Mouse (Mus musculus) G1E (cell line): Measurements from ENCODE around the gene Wwox. TPM values are rescaled to one million over a fixed set of nuclear protein-coding genes. Genes with fewer than 3 reads are reported as not detected.

Source experiments
- ATAC-seq: 2 replicates; pipeline ENCODE4 v1.8.0; 2016; ENCODE audit warnings: mild to moderate bottlenecking; ENCODE audit not compliant: insufficient number of reproducible peaks, poor library complexity, low FRiP score, severe bottlenecking; ENCODE audit errors: extremely low read depth
- DNase-seq: peaks from one replicate; pipeline ENCODE4 v3.0.0; 2012; ENCODE audit warnings: low spot score
- H3K27me3 ChIP-seq: 2 replicates; pipeline ENCODE4 v1.6.1; 2012; ENCODE audit warnings: mild to moderate bottlenecking, low read length, inconsistent platforms; ENCODE audit not compliant: insufficient read depth
- H3K36me3 ChIP-seq: replicated peaks from 2 replicates; pipeline ENCODE3; 2012; ENCODE audit warnings: mild to moderate bottlenecking, inconsistent platforms
- H3K4me1 ChIP-seq: 2 replicates; pipeline ENCODE4 v1.6.1; 2012; ENCODE audit warnings: low read depth, low read length, inconsistent platforms, mixed read lengths; ENCODE audit not compliant: insufficient read depth
- H3K4me3 ChIP-seq: 2 replicates; pipeline ENCODE4 v1.5.1; 2012; ENCODE audit warnings: low read depth, mild to moderate bottlenecking, inconsistent platforms, low read length, moderate library complexity, mixed read lengths
- H3K9me3 ChIP-seq: replicated peaks from 2 replicates; pipeline ENCODE4 v1.6.1; 2012; ENCODE audit warnings: inconsistent platforms
- CTCF ChIP-seq: IDR thresholded peaks from 2 replicates; pipeline ENCODE4 v1.5.1; 2012; ENCODE audit warnings: low read depth, low read length, inconsistent platforms, mixed read lengths
- GATA1 ChIP-seq: IDR thresholded peaks from 2 replicates; pipeline ENCODE4 v1.6.1; 2012; ENCODE audit warnings: borderline replicate concordance, low read length, inconsistent platforms, mixed read lengths
- GATA2 ChIP-seq: IDR thresholded peaks from 2 replicates; pipeline ENCODE4 v1.6.1; 2012; ENCODE audit warnings: low read depth, low read length, inconsistent platforms, borderline replicate concordance
- POLR2AphosphoS5 ChIP-seq: IDR thresholded peaks from 2 replicates; pipeline ENCODE4 v1.6.1; 2012; ENCODE audit warnings: low read depth, low read length, inconsistent platforms; ENCODE audit not compliant: insufficient replicate concordance
- TAL1 ChIP-seq: conservative IDR thresholded peaks from 2 replicates; pipeline ENCODE4 v1.6.1; 2012; ENCODE audit warnings: low read depth, low read length, inconsistent platforms, mixed read lengths
- polyA plus RNA-seq: library from polyadenylated mRNA; stranded (reverse); fragments of >175 nt; gene quantifications from 2 replicates; pipeline ENCODE4 v1.2.3, GENCODE M21; 2012
- total RNA-seq, 2 experiments: library from RNA; stranded (forward) in 1 of 2; stranded (reverse) in 1 of 2; fragments of 200-1000 nt in 1 of 2; fragments of >200 nt in 1 of 2; fragmentation: Nextera tagmentation in 1 of 2; gene quantifications; 2 replicates each; pipeline ENCODE4 v1.2.3; 2014 to 2017

Gene Wwox
- total and polyA plus RNA-seq, 3 experiments = 5.8 to 33.9 (median 7.2) TPM

GRCm38 (mm10) chr8:115070225-115070624, 630.8 kb downstream of the Wwox start:
- ATAC-seq (no peak), DNase-seq (no peak)

GRCm38 (mm10) chr8:115071231-115071630, 631.8 kb downstream of the Wwox start:
- no peak overlapping the region; the same call in 1 of the 2 replicates for H3K4me3 ChIP-seq
- TF ChIP-seq CTCF (no peak), GATA1 (no peak), TAL1 (no peak), POLR2AphosphoS5 (no peak), GATA2 (no peak)
- no peaks in the 10 kb centered on the region for H3K27me3 ChIP-seq
- DNase-seq = no peak
- no peak for ATAC-seq
- H3K9me3 ChIP-seq = peaks cover 54% of the 10 kb centered on the region
- H3K36me3 ChIP-seq = no peaks in the 10 kb centered on the region
- no peaks in the 10 kb centered on the region for H3K4me1 ChIP-seq

More at GRCm38 (mm10) chr8:115070225-115070624, 630.8 kb downstream of the Wwox start:
- peaks cover 56% of the 10 kb centered on the region for H3K9me3 ChIP-seq
- H3K36me3 ChIP-seq = no peaks in the 10 kb centered on the region
- TF ChIP-seq GATA1 = no peak
- no peak overlapping the region for H3K4me3 ChIP-seq
- H3K27me3 ChIP-seq = no peaks in the 10 kb centered on the region
- no peaks in the 10 kb centered on the region for H3K4me1 ChIP-seq

- Histone ChIP-seq H3K36me3 (no peaks in the 10 kb centered on the region), H3K27me3 (no peaks in the 10 kb centered on the region), H3K4me3 (no peak overlapping the region), H3K9me3 (peaks cover 58% of the 10 kb centered on the region), H3K4me1 (no peaks in the 10 kb centered on the region)
- TF ChIP-seq GATA1 (no peak), CTCF (no peak), POLR2AphosphoS5 (no peak), GATA2 (no peak), TAL1 (no peak)
- no peak for ATAC-seq
- DNase-seq = no peak
Observed at GRCm38 (mm10) chr8:115078296-115078695, 638.8 kb downstream of the Wwox start.

GRCm38 (mm10) chr8:115081302-115082207, 642.1 kb downstream of the Wwox start:
- TF ChIP-seq CTCF (no peak), GATA1 (no peak), GATA2 (no peak), POLR2AphosphoS5 (no peak), TAL1 (no peak)
- no peak for DNase-seq
- H3K4me3 ChIP-seq = no peak overlapping the region
- no peaks in the 10 kb centered on the region for H3K27me3 ChIP-seq
- no peaks in the 10 kb centered on the region for H3K36me3 ChIP-seq
- no peaks in the 10 kb centered on the region for H3K4me1 ChIP-seq
- peaks cover 72% of the 10 kb centered on the region for H3K9me3 ChIP-seq
- no peak for ATAC-seq

- Histone ChIP-seq H3K27me3 (no peaks in the 10 kb centered on the region), H3K36me3 (no peaks in the 10 kb centered on the region), H3K9me3 (peaks cover 62% of the 10 kb centered on the region), H3K4me3 (no peak overlapping the region), H3K4me1 (no peaks in the 10 kb centered on the region)
- DNase-seq (no peak), ATAC-seq (no peak)
- TF ChIP-seq CTCF (no peak), GATA2 (no peak), TAL1 (no peak), POLR2AphosphoS5 (no peak), GATA1 (no peak)
Observed at GRCm38 (mm10) chr8:115088162-115088561, 648.7 kb downstream of the Wwox start.

GRCm38 (mm10) chr8:115089744-115090143, 650.3 kb downstream of the Wwox start:
- no peak for TF ChIP-seq CTCF
- TF ChIP-seq GATA1 = no peak
- no peak for TF ChIP-seq POLR2AphosphoS5
- no peak for TF ChIP-seq GATA2
- no peak for TF ChIP-seq TAL1
- H3K9me3 ChIP-seq = peaks cover 68% of the 10 kb centered on the region
- H3K4me3 ChIP-seq = no peak overlapping the region
- ATAC-seq = no peak
- H3K36me3 ChIP-seq = no peaks in the 10 kb centered on the region
- H3K27me3 ChIP-seq = no peaks in the 10 kb centered on the region
- no peaks in the 10 kb centered on the region for H3K4me1 ChIP-seq
- no peak for DNase-seq
